Mouse (Mus musculus): ENCODE results near the gene Ddx41.
"Not testable (repeated sequence)": the region's sequence is repeated elsewhere in the genome, so short reads cannot be mapped to it uniquely, and the experiment has no call there.

Ddx41 gene
- long read RNA-seq, experiment 1, transcript Ddx41-201 (17 exons, 2,205 nt), result major isoform, 46 of 70 reads
- long read RNA-seq, experiment 1, partial matches to known transcripts, result 13 of 70 reads
- long read RNA-seq, experiment 1, other reads (novel, unspliced or antisense), result 11 of 70 reads
- long read RNA-seq, experiment 2, transcript Ddx41-201 (17 exons, 2,205 nt), result major isoform, 58 of 81 reads
- long read RNA-seq, experiment 2, partial matches to known transcripts, result 14 of 81 reads
- long read RNA-seq, experiment 2, other reads (novel, unspliced or antisense), result 9 of 81 reads

DNA sequence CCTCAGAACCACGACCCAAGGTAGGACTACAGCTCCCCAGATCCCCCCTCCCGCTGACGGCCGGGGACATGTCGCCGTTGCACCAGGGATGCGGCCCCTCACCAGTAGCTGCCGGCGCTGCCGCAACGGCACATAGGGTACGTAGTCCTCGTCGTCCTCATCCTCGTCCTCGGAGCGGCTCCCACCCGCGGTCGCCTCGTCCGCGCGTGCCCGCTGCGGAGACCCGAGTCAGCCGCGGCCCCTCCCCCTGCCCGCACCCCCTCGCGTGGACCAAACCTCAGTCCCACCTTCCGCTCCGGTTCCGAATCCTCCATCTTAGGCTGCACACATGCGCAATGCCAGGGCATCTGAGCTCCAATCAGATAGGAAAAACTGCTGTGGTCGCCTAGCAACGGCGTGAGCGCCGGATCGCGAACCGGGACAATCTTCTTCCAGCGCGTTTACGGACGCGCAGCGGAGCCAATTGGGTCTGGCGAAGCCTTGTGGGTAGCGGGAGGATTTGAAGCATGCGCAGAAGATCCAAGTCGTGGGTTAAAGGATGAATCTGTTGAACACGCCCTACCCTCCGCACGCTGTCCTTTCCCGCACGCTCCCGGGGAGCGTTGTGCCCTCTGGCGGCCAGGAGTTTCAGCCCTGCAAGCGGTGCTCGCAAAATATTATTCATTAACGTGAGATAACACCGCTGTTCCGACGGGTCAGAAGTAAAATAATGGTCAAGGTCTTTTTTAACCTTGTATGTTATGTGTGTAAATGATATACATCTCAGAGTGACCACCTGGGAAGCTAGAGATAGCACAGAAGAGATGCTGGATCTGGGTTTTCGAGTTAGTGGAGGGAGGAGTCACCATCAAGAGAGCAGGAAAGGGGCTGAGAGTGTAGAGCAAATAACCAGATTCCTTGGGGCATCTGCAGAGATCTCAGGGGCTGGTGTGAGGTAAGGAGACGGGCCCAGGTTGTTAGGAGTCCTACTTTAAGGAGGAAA, at the start of gene Ddx41:
Gene Ddx41 (minus strand): TSS at position 465 of the 982 bp plus-strand sequence.
- intact Hi-C loops (cut with DNase I), result no loop called here

DNA sequence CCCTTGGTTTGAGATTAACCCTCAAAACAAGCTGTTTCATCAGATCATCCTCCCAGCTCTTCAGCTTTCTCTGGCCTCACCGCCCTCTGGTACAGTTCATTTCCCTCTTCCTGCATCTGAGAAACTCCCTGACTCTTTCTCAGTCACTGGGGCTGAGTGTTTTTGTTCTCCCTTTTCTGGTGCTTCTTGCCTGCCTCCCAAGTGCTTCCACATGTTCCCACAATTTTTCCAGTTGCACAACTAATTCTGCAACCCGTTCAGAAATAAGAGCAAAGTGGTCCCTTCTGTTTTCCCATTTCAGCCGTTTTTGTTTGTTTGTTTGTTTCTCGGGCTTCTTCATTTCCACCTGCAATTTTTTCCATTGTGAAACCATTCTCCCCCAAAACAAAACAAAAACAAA, 41.6 kb upstream of the Ddx41 start:
- intact Hi-C loops (cut with DNase I), result no loop called here

DNA sequence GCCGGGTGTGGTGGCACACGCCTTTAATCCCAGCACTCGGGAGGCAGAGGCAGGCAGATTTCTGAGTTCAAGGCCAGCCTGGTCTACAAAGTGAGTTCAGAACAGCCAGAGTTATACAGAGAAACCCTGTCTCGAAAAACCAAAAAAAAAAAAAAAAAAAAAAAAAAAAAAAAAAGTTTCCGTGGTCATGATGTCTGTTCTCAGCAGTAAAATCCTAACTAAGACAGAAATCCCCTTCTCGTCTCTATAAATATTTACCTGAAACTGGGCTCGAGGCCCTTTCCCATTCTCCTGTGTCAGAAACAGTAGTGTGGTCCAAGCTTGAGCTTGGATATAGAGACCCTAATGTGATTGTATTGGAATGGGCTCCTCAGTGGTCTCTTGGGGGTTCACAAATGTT, 40.4 kb upstream of the Ddx41 start:
- intact Hi-C loops (cut with DNase I), result not testable (repeated sequence)

- intact Hi-C loops (cut with DNase I), result no loop called here
These were observed 39.5 kb upstream of the Ddx41 start for GRCm38 (mm10) chr13:55575932-55576331.

- intact Hi-C loops (cut with DNase I), result no loop called here
These were observed 37.9 kb upstream of the Ddx41 start for GRCm38 (mm10) chr13:55574321-55574720.

DNA sequence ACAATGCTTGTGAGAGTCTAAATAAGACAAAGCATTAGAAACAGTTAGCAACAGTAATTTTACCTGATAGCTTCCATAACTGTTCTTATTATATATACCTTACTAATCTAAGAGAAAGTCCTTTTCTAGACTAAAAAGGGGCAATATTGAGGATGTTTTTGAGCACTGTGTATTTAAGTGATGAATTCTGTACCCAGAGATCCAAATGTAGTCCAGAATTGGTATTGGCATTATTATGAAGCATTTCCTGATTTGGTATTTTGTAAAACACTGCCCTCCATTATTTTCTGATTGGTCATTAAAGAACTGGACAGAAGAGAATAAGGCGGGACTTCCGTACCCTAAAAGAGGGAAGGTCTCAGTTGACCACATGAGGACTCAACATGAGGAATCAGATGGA, 37.0 kb upstream of the Ddx41 start, which contains the start of gene Tmed9:
Gene Tmed9 (plus strand): TSS at position 301 of the 400 bp plus-strand sequence.
- intact Hi-C loops (cut with DNase I), result no loop called here

DNA sequence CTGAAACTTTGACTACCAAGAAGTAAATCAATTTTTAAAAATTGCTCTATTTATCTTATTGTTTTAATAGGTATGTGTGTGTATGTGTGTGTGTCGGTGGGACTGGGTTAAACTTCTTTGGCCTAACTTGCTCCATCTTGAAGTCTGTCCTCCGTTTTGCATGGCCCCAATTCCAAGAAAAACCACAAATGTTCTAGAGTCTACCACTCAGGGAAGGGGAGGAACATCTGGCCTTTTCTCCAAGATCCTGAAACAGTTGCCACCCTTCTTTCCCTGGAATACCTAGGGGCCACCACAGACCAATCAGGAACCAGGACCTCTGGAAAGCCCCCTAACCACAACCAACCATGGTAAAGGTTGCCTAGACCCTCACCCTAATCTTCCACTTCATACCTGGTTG, 35.5 kb upstream of the Ddx41 start:
- intact Hi-C loops (cut with DNase I), result no loop called here

DNA sequence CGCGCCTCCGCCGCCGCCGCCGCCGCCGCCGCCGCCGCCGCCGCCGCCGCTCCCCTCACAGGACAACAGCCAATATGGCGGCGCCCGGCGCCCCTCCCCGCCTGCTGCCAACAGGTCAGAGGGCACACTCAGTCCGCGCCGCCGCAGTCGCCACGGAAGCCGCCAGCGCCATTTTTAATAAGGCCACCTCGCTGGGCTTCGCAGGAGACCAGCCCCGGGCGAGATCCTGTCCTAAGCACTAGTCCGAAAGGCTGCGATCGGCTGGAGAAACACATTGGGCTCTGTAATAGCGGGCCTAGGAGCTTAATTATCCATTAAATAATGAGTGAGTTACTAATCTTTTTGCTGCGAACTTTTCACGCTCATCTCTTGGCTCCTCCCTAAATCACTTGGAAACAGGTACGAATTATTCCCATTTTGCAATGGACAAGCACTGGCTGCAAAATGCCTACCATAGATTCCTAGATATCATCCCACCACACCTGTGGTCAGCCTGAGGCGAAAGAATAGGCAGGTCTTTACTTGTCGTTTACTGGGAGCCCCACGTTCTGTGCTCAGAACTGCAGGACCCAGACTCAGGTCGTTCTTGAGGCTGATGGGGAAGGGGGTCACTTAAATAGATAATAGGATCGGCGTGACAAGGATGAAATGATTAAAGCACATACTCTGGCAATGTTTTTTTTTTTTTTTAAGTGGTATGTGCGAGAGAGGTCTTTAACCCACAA, 34.7 kb upstream of the Ddx41 start, which contains the start of gene Fam193b:
Gene Fam193b (minus strand): TSS at position 94 of the 725 bp plus-strand sequence.
- intact Hi-C loops (cut with DNase I), result no loop called here

DNA sequence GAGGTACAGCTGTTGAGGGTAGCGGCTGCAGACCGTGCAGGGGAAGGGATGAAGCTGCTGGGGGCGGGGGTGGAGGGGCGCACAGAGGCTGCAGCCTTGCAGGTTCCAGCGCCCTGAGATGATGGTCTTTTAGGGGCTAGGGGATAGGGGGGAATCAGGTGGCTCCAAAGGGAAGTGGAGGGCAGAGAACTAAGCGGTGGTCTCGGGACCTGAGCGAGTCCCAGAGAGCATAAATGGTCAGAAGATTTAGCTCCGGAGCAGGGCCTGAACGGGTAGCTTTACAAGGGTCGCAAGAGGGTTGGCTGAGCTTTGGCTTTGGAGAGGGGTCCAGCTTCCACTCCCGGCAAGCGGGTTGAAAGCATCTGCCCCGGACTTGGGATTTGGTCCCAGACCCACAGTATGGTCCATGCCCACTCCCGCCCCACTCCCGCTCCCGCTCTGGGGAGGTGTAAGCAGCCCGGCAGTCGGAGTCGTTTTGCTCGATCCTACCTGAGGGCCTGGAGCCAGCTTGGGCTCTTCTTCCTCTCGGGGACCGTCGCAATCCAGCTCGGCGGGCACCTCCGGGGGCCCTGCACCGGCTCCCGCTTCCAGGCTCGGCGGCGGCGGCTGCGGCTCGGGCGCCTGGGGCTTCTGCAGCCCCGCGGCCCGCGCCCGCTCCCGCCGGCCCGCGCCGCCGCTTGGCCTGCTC, 34.0 kb upstream of the Ddx41 start:
- intact Hi-C loops (cut with DNase I), result no loop called here

DNA sequence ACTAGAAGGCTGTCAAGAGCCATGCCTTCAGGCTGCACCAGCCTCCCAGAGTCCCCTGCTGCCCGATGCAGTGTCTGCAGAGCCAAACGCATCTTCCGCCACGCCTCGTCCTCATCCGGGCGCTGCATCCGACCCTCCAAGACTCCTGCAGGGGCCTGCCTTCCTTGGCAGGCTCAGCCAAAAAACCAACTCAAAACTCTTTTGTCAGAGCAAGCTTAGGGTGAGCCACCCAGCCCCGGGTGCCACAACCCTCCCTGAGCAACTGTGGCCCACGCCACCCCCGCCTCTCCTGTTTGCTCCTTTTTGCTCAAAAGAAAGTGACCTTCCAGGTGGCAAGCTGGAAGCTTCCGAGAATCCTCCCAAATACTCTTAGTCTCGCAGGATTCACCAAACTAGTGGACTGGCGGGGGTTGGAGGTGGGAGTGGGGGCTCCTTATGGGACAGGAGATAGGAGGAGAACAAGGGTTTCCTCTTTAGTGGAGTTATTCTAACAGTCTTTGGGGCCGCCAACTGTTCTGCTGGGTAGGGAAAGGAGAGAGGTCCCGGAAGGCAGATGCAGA, 33.3 kb upstream of the Ddx41 start:
- intact Hi-C loops (cut with DNase I), result no loop called here

- intact Hi-C loops (cut with DNase I), result not testable (repeated sequence)
These were observed 32.1 kb upstream of the Ddx41 start for GRCm38 (mm10) chr13:55568524-55568923.

DNA sequence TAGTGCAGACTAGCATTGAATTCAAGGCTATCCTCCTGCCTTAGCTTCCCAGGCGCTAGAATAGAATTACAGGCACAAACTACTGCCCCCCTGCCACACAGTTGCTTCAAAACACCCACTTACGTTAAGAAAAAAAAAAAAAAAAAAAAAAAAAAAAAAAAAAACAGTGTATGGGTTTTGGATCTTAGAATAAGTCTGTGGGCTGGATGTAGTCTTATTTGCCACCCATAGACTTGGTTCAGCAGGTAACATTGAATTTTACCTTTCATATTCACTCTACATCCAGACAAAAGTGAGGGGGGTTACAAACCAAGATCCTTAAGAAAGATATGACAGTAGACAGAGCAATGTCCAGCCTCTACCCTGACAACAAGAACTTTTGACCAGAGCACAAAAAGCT, 31.5 kb upstream of the Ddx41 start:
- intact Hi-C loops (cut with DNase I), result no loop called here

- intact Hi-C loops (cut with DNase I), result no loop called here
These were observed 30.5 kb upstream of the Ddx41 start for GRCm38 (mm10) chr13:55567001-55567400.

DNA sequence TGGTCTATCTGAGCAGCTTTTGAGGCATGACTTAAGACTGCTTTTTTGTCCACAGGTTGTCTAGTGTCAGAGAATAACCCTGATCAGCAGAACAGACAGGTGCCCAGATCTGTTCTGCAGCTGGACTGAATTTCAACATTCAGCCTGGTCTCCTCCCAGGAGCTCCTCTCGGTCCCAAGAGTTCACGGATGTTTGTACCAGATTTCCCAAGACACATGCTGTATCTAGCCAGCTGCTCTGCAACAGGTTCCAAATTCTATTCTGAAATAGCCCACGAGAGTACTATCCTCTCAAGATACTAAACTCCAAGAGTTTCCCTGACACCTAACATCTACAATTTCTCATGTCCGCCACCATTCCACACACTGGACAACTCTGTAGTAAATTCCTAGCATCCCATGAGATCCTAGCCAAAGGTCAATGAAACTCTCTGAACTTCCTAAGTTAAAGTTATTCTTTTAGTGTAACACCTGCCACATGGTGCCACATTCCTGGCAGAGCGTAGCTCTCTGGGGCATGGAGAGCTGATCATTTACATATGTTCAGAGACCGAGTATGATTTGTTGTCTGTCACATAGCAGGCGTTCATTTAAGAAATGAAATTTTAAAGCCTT, 26.9 kb upstream of the Ddx41 start:
- intact Hi-C loops (cut with DNase I), result no loop called here

DNA sequence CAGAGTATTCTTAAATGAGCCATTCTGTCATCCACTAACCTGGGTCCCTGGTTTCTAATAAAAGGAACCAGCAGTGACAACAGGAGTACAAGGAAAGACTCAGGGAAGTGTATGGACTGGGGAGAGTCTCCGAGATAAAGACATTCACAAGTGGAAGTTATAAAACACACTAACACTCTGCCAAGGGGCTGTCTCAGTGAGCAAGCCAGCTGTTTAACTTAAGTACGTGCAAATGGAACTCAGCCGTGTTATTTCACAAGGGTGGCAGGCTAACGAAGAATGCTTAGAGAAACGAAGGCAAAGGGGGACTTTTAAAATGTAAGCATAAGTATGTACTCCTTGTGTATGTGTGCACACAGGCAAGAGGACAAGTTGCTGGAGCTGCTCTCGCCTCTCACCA, 21.0 kb upstream of the Ddx41 start:
- intact Hi-C loops (cut with DNase I), result no loop called here

GRCm38 (mm10) chr13:55555921-55556320, 19.5 kb upstream of the Ddx41 start:
- intact Hi-C loops (cut with DNase I), result no loop called here

GRCm38 (mm10) chr13:55549061-55549460, 12.6 kb upstream of the Ddx41 start:
- intact Hi-C loops (cut with DNase I), result no loop called here

GRCm38 (mm10) chr13:55548426-55548825, 12.0 kb upstream of the Ddx41 start:
- intact Hi-C loops (cut with DNase I), result no loop called here

- intact Hi-C loops (cut with DNase I), result no loop called here
These were observed 11.5 kb upstream of the Ddx41 start for GRCm38 (mm10) chr13:55547916-55548315.

DNA sequence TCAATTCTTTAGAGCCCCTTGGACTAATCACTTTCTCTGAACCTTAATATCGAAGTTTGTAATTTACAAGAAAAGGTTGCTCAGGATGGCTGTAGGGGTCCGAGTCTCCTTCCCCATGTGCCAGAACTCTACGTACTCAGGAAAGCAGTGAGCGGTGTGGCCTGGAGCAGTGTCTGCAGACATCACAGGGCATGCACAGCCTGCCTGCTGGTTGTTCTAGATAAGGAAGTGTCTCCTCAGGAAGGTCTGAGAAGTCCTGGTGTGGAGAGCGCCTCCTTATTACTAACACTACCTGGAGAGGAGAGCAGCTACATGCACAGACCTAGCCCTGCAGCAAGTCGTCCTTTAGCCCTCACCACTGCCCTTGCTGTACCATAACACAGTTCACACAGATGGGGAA, 8.3 kb upstream of the Ddx41 start:
- intact Hi-C loops (cut with DNase I), result no loop called here

Data from adrenal gland (tissue).